Mouse (Mus musculus) mature B cell (primary cell): ENCODE measurements around the gene Nuak2.
"Not testable (repeated sequence)": the region's sequence is repeated elsewhere in the genome, so short reads cannot be mapped to it uniquely, and the experiment has no call there.

Experiments used
- in situ Hi-C: fragments of 300-500 bp; cut with MboI; formaldehyde crosslinking; loops from 2 replicates; pipeline ENCODE4 v1.14.3; 2019

The Nuak2 gene

GRCm38 (mm10) chr1:132327477-132327876 lies 11.6 kb downstream of the Nuak2 start:
- in situ Hi-C loops: no loop called here

- in situ Hi-C loops: no loop called here
These were observed 12.6 kb downstream of the Nuak2 start for GRCm38 (mm10) chr1:132328565-132328964.

GRCm38 (mm10) chr1:132329656-132330055 lies 13.7 kb downstream of the Nuak2 start:
- in situ Hi-C loops: no loop called here

DNA sequence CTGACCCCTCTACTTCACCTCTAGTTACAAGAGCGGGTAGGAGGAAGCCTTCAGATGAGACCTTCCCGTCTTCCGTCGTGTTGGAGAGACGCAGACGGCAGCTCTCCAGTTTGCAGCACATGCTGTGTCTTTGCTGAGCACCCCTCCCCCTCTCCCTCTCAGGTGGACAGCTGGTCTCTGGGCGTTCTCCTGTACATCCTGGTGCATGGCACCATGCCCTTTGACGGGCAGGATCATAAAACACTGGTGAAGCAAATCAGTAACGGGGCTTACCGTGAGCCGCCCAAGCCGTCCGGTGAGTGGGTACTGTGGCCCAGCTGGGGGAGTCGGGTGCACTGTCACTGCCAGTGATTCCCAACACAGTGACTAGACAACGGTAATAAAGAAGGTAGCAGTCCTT lies 14.5 kb downstream of the Nuak2 start:
- in situ Hi-C loops: no loop called here

- in situ Hi-C loops: no loop called here
These were observed 15.4 kb downstream of the Nuak2 start for GRCm38 (mm10) chr1:132331283-132331682.

- in situ Hi-C loops: no loop called here
These were observed 17.3 kb downstream of the Nuak2 start for GRCm38 (mm10) chr1:132333201-132333600.

GRCm38 (mm10) chr1:132333675-132334141 lies 17.8 kb downstream of the Nuak2 start:
- in situ Hi-C loops: no loop called here

DNA sequence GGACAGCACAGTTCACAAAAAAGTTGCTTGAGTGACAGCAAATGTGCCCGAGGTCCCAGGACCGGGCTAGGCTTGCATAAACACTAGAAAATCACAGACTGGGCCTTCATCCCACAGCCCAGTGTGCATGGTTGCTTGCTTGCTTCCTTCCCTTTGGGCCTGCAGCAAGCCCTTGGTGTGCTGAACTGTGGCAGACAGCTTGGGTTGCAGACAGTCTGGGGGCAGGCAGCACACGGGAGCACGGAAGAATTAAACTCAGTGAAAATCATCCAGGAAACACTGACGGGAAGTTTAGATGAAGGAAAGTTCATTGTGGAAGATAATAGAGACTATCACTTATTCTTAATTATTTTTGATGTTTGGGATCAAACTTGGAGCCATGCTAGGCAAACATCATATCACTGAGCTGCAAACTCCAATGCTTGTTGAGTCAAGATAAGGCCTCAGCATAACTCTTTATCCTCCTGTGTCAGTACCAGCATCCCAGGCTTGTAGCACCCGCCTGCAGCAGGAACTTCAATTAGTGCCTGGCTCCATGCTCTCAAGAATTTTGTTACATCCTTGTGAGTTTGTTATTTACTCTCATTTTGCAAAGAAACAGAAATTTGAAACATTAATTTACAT lies 18.4 kb downstream of the Nuak2 start:
- in situ Hi-C loops: no loop called here

DNA sequence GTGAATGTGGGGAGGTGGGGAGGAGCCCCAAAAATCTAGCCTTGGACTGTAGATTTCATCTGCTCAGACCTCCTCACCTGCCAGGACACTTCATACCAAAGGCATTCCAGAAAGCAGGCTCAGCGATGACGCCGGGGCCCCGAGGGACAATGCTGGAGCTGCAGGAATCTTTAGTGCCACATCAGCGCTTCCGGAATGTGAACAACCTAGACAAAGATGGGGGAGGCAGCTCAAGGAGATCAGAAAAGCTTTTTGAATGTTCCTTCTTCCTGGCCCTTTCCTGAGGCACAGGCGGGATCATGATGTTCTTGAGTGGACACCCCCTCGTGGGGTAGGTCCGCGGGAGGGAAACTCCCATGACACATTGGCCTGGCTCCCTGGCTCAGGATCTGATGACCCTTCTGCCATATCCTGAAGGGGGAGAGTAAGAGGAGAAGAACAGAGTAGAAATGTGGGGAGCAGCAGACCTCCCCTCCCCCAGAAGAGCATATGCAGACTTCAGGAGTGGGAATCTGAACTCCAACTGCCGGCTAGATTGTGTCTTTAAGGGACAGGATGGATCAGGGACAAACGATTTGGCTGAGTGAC lies 19.5 kb downstream of the Nuak2 start:
- in situ Hi-C loops: no loop called here

DNA sequence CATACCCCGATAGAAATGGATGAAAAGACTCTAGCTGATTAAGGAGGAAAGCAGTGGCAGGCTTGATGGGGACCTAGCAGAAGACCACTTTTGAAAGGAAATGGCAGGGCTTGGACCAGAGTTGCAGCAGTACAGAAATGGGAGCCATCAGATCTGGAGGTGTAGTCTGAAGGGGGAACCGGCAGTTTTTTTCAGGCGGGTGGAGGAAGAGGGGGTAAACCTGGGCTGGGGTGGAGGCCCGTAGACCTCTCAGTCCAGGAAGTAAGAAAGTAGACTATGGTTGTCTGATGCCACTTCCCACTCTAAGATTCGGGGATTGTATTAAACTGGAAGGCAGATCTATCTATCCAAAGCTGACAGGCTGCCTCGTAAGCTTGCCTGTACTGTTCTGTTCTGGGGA lies 21.0 kb downstream of the Nuak2 start:
- in situ Hi-C loops: no loop called here

- in situ Hi-C loops: no loop called here
These were observed 22.2 kb downstream of the Nuak2 start for GRCm38 (mm10) chr1:132338027-132338660.

DNA sequence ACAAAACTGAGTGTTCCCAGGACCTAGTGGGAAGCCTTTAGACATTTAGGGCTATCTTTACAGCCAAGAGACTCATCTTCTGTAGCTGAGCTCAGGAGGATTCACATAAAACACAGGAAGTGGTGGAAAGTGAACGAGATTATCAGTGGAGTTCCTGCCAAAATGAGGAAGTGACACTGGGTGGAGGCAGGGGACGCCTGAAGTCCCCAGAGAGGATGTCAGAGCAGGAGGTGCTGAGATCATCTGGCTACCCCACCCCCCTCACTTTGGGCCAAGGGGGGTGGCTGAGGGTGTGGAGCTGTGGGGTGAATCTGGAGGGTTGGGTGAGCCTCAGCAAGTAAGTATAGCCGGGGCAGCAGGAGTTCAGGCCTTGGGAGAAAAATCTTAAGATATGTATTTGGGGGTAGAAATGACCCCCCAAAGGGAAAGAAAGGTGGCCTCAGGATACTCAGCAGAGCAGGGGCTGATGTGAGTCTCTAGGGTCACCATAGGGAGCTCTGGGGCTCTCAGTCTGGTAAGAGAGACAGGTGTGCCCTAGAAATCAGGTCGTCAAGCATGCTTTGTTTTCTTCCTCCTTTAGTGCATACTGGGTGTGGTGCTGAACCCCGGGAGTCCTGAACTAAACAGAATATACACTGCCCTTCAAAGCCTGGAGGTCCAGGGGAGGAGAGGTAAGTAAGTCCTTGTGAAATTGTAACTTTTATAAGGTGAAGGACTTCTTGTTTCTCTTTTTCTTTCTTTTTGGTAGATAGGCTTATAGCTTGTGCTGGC lies 26.0 kb downstream of the Nuak2 start:
- in situ Hi-C loops: no loop called here

GRCm38 (mm10) chr1:132342518-132342917 lies 26.6 kb downstream of the Nuak2 start:
- in situ Hi-C loops: no loop called here

GRCm38 (mm10) chr1:132343191-132343590 lies 27.3 kb downstream of the Nuak2 start:
- in situ Hi-C loops: no loop called here

- in situ Hi-C loops: no loop called here
These were observed 27.7 kb downstream of the Nuak2 start for GRCm38 (mm10) chr1:132343656-132344055.

GRCm38 (mm10) chr1:132345514-132345913 lies 29.6 kb downstream of the Nuak2 start:
- in situ Hi-C loops: no loop called here

DNA sequence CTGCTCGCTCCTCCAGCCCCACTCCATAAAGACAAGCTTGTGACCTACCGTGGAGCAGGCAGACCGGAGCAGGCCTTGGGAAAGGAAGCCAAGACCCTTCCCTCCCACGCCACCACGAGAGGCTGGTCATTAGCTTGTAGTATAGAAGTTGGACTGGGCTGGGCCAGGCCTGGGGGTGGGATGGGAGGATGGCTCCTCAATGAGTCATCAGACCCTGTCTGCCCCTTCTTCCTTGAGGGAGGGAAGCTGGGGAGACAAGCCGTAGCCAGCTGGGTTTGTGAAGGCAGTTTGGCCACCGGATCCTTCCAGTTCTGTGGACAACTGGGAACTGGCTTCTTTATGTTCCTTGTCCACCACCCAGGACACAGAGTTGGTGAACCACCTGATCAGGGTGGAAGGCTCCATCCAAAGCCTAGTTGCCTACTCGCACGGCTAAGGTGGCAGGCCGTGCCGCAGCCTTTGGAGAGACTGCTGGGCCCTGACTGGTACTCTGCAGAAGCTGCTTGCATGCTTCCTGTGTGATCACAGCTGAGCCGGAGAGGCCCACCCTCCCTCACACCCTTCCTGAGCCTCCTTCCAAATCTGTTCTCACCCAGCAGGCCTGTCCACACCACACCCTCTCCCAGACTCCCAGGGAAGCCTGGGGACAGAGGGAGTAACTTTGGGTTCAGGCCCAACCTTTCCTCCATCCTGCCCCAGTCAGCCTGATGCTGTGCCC lies 30.4 kb downstream of the Nuak2 start:
- in situ Hi-C loops: no loop called here

- in situ Hi-C loops: no loop called here
These were observed 31.0 kb downstream of the Nuak2 start for GRCm38 (mm10) chr1:132346951-132347350.

- in situ Hi-C loops: no loop called here
These were observed 32.5 kb downstream of the Nuak2 start for GRCm38 (mm10) chr1:132348401-132348800.

DNA sequence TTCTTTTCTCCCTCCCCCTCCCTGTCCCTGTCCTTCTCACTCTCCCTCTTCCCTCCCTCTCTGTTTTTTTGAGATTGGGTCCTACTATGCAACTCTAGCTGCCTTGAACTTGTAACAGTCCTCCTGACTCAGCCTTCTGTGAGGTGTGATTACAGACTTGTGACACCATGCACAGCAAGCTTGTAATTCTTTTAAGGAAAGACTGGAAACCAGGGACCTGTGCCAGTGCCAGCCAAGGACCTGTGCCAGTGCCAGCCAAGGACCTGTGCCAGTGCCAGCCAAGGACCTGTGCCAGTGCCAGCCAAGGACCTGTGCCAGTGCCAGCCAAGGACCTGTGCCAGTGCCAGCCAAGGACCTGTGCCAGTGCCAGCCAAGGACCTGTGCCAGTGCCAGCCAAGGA lies 33.1 kb downstream of the Nuak2 start:
- in situ Hi-C loops: not testable (repeated sequence)

- in situ Hi-C loops: not testable (repeated sequence)
These were observed 33.7 kb downstream of the Nuak2 start for GRCm38 (mm10) chr1:132349601-132350000.

DNA sequence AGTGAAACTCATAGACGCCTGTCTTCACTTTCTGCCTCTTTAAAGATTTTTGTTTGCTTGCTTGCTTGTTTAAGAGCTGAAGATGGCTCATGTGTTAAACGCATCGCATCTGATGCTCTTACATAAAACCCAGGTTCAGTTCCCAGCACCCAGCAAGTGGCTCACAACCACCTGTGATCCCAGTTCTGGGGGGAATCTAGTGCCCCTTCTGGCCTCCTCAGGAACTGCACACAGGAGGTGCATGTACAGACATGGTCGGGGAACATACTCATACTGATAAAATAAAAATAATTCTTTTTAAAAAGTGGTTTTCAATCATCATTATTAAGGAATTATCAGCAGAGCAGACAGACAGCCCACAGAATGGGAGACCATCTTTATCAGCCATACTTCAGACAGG lies 35.1 kb downstream of the Nuak2 start:
- in situ Hi-C loops: loop anchor here (5.0 kb wide), 1 partner anchor 34 kb away; the partner anchor contains the start of gene Nuak2
